10 mouse cellular contexts compared by ENCODE assay signal in the genomic region with DNA sequence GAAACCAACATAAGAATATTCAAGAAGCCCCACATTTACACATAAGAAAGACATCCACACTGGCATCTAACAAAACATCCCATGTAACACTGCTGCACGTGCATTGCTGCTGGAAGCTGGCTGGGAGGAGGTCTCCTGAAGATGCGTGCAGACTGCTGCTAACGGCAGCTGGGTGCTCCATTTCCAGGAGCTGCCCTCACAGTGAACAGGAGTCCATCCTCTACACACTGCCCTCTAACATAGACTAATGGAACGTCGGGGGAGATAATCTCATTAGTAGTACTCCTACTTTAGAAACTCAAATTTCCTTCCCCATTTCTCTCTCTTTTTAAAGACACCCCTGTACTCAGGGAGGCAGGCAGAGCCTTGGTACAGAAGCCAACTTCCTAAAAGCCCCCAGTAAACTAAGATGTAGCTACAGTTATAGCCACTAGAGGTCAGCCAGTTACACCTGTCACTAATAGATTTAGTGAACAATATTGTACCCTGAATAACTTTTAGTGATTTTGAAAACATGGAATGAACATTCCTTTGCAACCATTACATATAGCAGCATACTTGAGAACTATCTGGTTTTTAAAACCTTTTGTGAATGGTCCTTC.
DNase-seq lines count a peak whose midpoint lies in the region; ATAC-seq and TF ChIP-seq lines count a peak whose summit lies in the region.
"Had no signal": no experiment of that assay in that cellular context is flagged by ENCODE, and none has a peak within 500 bp of the region (broad histone marks: within the 10 kb centered on the region; RNA-seq: fewer than 3 reads in every experiment).

No protein-coding gene starts in this region.

- TF ChIP-seq EP300 in lung, postnatal 0 days (IDR thresholded peaks at IDR 0.05), result no peak

- no peaks in the 10 kb centered on the region for H3K9me3 ChIP-seq in embryonic facial prominence, embryonic 11.5 days (replicated peaks; ENCODE audit: control insufficient read depth, low read length)
- H3K9me3 ChIP-seq in embryonic facial prominence, embryonic 10.5 days, result no peaks in the 10 kb centered on the region
- H3K9me3 ChIP-seq in lung, postnatal 0 days (ENCODE audit: low read length), result no peaks in the 10 kb centered on the region
- no peaks in the 10 kb centered on the region for H3K9me3 ChIP-seq in midbrain, embryonic 16.5 days (replicated peaks; ENCODE audit: control insufficient read depth, low read length, poor library complexity, severe bottlenecking)
- H3K9me3 ChIP-seq: intestine, embryonic 15.5 days; limb, embryonic 15.5 days had no signal

- no peaks in the 10 kb centered on the region for H3K27me3 ChIP-seq in embryonic facial prominence, embryonic 11.5 days (ENCODE audit: control insufficient read depth, insufficient read depth, low read length)
- no peaks in the 10 kb centered on the region for H3K27me3 ChIP-seq in embryonic facial prominence, embryonic 10.5 days (replicated peaks; ENCODE audit: low read depth, poor library complexity, severe bottlenecking)
- H3K27me3 ChIP-seq in lung, postnatal 0 days (replicated peaks; ENCODE audit: insufficient read depth, low read length), result no peaks in the 10 kb centered on the region
- no peaks in the 10 kb centered on the region for H3K27me3 ChIP-seq in midbrain, embryonic 16.5 days (ENCODE audit: control insufficient read depth, insufficient read depth, low read depth, low read length)
- H3K27me3 ChIP-seq: intestine, embryonic 15.5 days; limb, embryonic 15.5 days had no signal

- peak; percentile 40 for DNase-seq in embryonic facial prominence, embryonic 11.5 days (ENCODE audit: low spot score)
- DNase-seq in embryonic facial prominence, embryonic 10.5 days (ENCODE audit: low spot score), result no peak
- peak; percentile 19 for DNase-seq in lung, postnatal 0 days (ENCODE audit: low spot score)
- DNase-seq in lung, adult 2 months, result no peak
- peak; percentile 61 for DNase-seq in brain, embryonic 14.5 days (ENCODE audit: low read depth)
- no peak for DNase-seq in right cerebral cortex, postnatal 36 days (ENCODE audit: low spot score in 2 of 2)
- DNase-seq in cerebellum, adult 18-20 months, result no peak

- ATAC-seq in embryonic facial prominence, embryonic 11.5 days (replicated peaks; ENCODE audit: insufficient number of reproducible peaks, low FRiP score, low TSS enrichment, low read depth), result no peak
- ATAC-seq in lung, postnatal 0 days, result no peak
- ATAC-seq in midbrain, embryonic 16.5 days, result peak; percentile 57; the same call in 1 of the 2 replicates
- ATAC-seq: intestine, embryonic 15.5 days had no signal

- TF ChIP-seq POLR2A in lung, adult 2 months (IDR thresholded peaks at IDR 0.05; ENCODE audit: borderline replicate concordance, extremely low read depth, low read depth, low read length), result no peak
- no peak for TF ChIP-seq POLR2A in brain, embryonic 14.5 days (IDR thresholded peaks at IDR 0.05; ENCODE audit: borderline replicate concordance, extremely low read depth, insufficient read depth, insufficient read length, poor library complexity, severe bottlenecking)

- H3K4me2 ChIP-seq in embryonic facial prominence, embryonic 11.5 days (ENCODE audit: low read depth, low read length), result no peak overlapping the region
- no peak overlapping the region for H3K4me2 ChIP-seq in lung, postnatal 0 days (replicated peaks; ENCODE audit: low read depth, low read length)
- H3K4me2 ChIP-seq in midbrain, embryonic 16.5 days (ENCODE audit: low read length), result no peak overlapping the region
- H3K4me2 ChIP-seq: intestine, embryonic 15.5 days; limb, embryonic 15.5 days had no signal

- H3K4me3 ChIP-seq in embryonic facial prominence, embryonic 11.5 days (ENCODE audit: low read depth, low read length), result no peak overlapping the region
- no peak overlapping the region for H3K4me3 ChIP-seq in embryonic facial prominence, embryonic 10.5 days
- no peak overlapping the region for H3K4me3 ChIP-seq in lung, postnatal 0 days (ENCODE audit: low read depth, low read length)
- H3K4me3 ChIP-seq in lung, adult 2 months (replicated peaks; ENCODE audit: extremely low read depth, low read depth, low read length), result no peak overlapping the region
- H3K4me3 ChIP-seq in midbrain, embryonic 16.5 days (ENCODE audit: low read depth, low read length), result no peak overlapping the region
- H3K4me3 ChIP-seq: intestine, embryonic 15.5 days; limb, embryonic 15.5 days had no signal

- no peaks in the 10 kb centered on the region for H3K4me1 ChIP-seq in embryonic facial prominence, embryonic 11.5 days (ENCODE audit: control insufficient read depth, insufficient read depth, low read length)
- H3K4me1 ChIP-seq in embryonic facial prominence, embryonic 10.5 days, result peaks cover 6% of the 10 kb centered on the region; the same call in 1 of the 2 replicates
- no peaks in the 10 kb centered on the region for H3K4me1 ChIP-seq in lung, postnatal 0 days (ENCODE audit: insufficient read depth, low read depth, low read length)
- no peaks in the 10 kb centered on the region for H3K4me1 ChIP-seq in lung, adult 2 months (ENCODE audit: control insufficient read depth, insufficient read depth, low read length)
- peaks cover 11% of the 10 kb centered on the region for H3K4me1 ChIP-seq in midbrain, embryonic 16.5 days (ENCODE audit: control insufficient read depth, insufficient read depth, low read length)
- H3K4me1 ChIP-seq: intestine, embryonic 15.5 days; limb, embryonic 15.5 days had no signal

- no peaks in the 10 kb centered on the region for H3K36me3 ChIP-seq in embryonic facial prominence, embryonic 11.5 days (replicated peaks; ENCODE audit: control insufficient read depth, insufficient read depth, low read depth, low read length)
- no peaks in the 10 kb centered on the region for H3K36me3 ChIP-seq in embryonic facial prominence, embryonic 10.5 days (replicated peaks)
- no peaks in the 10 kb centered on the region for H3K36me3 ChIP-seq in lung, postnatal 0 days (ENCODE audit: insufficient read depth, low read length)
- no peaks in the 10 kb centered on the region for H3K36me3 ChIP-seq in midbrain, embryonic 16.5 days (ENCODE audit: control insufficient read depth, insufficient read depth, low read length)
- H3K36me3 ChIP-seq: intestine, embryonic 15.5 days; limb, embryonic 15.5 days had no signal

- peak; percentile 64 for TF ChIP-seq CTCF in lung, postnatal 0 days (IDR thresholded peaks at IDR 0.05)
- no peak for TF ChIP-seq CTCF in lung, adult 2 months (IDR thresholded peaks at IDR 0.05; ENCODE audit: insufficient read depth, low read length)
- TF ChIP-seq CTCF in brain, embryonic 14.5 days (IDR thresholded peaks at IDR 0.05; ENCODE audit: borderline replicate concordance, extremely low read depth, insufficient read depth, insufficient read length), result peak; percentile 17; the same call in 1 of the 2 replicates

- H3K27ac ChIP-seq in embryonic facial prominence, embryonic 11.5 days (replicated peaks; ENCODE audit: low read depth, low read length), result no peak overlapping the region
- no peak overlapping the region for H3K27ac ChIP-seq in embryonic facial prominence, embryonic 10.5 days (replicated peaks)
- H3K27ac ChIP-seq in lung, postnatal 0 days (ENCODE audit: low read length), result no peak overlapping the region
- H3K27ac ChIP-seq in midbrain, embryonic 16.5 days (ENCODE audit: low read length), result no peak overlapping the region
- H3K27ac ChIP-seq: intestine, embryonic 15.5 days; limb, embryonic 15.5 days had no signal

- H3K9ac ChIP-seq in embryonic facial prominence, embryonic 11.5 days (replicated peaks; ENCODE audit: low read length), result no peak overlapping the region
- no peak overlapping the region for H3K9ac ChIP-seq in lung, postnatal 0 days (replicated peaks; ENCODE audit: low read depth)
- no peak overlapping the region for H3K9ac ChIP-seq in midbrain, embryonic 16.5 days (ENCODE audit: low read depth, low read length)
- H3K9ac ChIP-seq: intestine, embryonic 15.5 days; limb, embryonic 15.5 days had no signal

- WGBS in embryonic facial prominence, embryonic 11.5 days, result 67% methylated on average over 5 of the region's 5 CpGs
- 69% methylated on average over 5 of the region's 5 CpGs for WGBS in embryonic facial prominence, embryonic 10.5 days
- 64% methylated on average over 5 of the region's 5 CpGs for WGBS in lung, postnatal 0 days
- WGBS in lung, adult 2 months, result 63% methylated on average over 5 of the region's 5 CpGs
- 38% methylated on average over 5 of the region's 5 CpGs for WGBS in midbrain, embryonic 16.5 days

Comparison
In these comparisons a context has a peak if more than half of its experiments do, and no peak if none do; other contexts are left out.
1. DNase-seq: peak in embryonic facial prominence, embryonic 11.5 days (single experiment), lung, postnatal 0 days (single experiment) and brain, embryonic 14.5 days (single experiment); none in embryonic facial prominence, embryonic 10.5 days (single experiment), lung, adult 2 months (single experiment), right cerebral cortex, postnatal 36 days (0 of 2) and cerebellum, adult 18-20 months (0 of 2).